In the genomic region with DNA sequence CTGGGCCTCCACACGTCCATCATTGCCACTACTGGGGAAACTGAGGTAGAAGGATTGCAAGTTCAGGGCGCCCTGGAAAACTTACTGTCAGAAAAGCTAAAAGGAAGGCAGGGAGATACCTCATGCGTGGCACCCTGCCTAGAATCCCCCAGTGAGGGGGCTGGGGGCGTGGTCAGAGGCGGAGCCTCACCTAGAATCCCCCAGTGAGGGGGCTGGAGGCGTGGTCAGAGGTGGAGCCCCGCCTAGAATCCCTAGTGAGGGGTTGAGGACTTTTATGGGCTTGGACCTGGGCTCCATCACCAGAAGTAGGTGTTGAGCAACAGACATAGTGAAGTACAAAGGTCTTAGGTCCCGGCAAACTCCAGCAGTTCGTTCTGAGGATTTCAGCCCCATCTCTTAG, we compare ENCODE assay signal across 8 mouse cellular contexts. TPM values are rescaled to one million over a fixed set of nuclear protein-coding genes. Genes with fewer than 3 reads are reported as not detected.
DNase-seq lines count a peak whose midpoint lies in the region; ATAC-seq lines count a peak whose summit lies in the region.
"Had no signal": no experiment of that assay in that cellular context is flagged by ENCODE, and none has a peak within 500 bp of the region (broad histone marks: within the 10 kb centered on the region; RNA-seq: fewer than 3 reads in every experiment).

No protein-coding gene starts in this region.

- no peaks in the 10 kb centered on the region for H3K9me3 ChIP-seq in kidney, embryonic 15.5 days (replicated peaks)
- no peaks in the 10 kb centered on the region for H3K9me3 ChIP-seq in limb, embryonic 10.5 days (replicated peaks)
- H3K9me3 ChIP-seq in stomach, embryonic 16.5 days (replicated peaks; ENCODE audit: control insufficient read depth, low read length) = no peaks in the 10 kb centered on the region
- no peaks in the 10 kb centered on the region for H3K9me3 ChIP-seq in midbrain, embryonic 11.5 days (ENCODE audit: control insufficient read depth, low read length)
- H3K9me3 ChIP-seq: midbrain, embryonic 12.5 days had no signal

- peaks cover 29% of the 10 kb centered on the region for H3K4me1 ChIP-seq in kidney, embryonic 15.5 days
- peaks cover 27% of the 10 kb centered on the region for H3K4me1 ChIP-seq in limb, embryonic 10.5 days
- H3K4me1 ChIP-seq in stomach, embryonic 16.5 days (ENCODE audit: control insufficient read depth, insufficient read depth, low read length) = peaks cover 33% of the 10 kb centered on the region
- H3K4me1 ChIP-seq in midbrain, embryonic 11.5 days (ENCODE audit: control insufficient read depth, insufficient read depth, low read length) = peaks cover 9% of the 10 kb centered on the region

- H3K36me3 ChIP-seq in kidney, embryonic 15.5 days = no peaks in the 10 kb centered on the region
- H3K36me3 ChIP-seq in limb, embryonic 10.5 days = peaks cover 6% of the 10 kb centered on the region
- H3K36me3 ChIP-seq in stomach, embryonic 16.5 days (ENCODE audit: control insufficient read depth, insufficient read depth, low read length) = no peaks in the 10 kb centered on the region
- H3K36me3 ChIP-seq in midbrain, embryonic 11.5 days (ENCODE audit: control insufficient read depth, insufficient read depth, low read length) = no peaks in the 10 kb centered on the region
- H3K36me3 ChIP-seq: midbrain, embryonic 12.5 days had no signal

- 14% methylated on average over 9 of the region's 9 CpGs for WGBS in kidney, embryonic 15.5 days
- WGBS in limb, embryonic 10.5 days = 14% methylated on average over 9 of the region's 9 CpGs
- whole genome bisulfite sequencing in stomach, embryonic 16.5 days = 11% methylated on average over 9 of the region's 9 CpGs
- WGBS in midbrain, embryonic 11.5 days = 7% methylated on average over 9 of the region's 9 CpGs

- 0 out of 2 replicates have a peak, but pooled peaks cover 2% of the 10 kb centered on the region for H3K27me3 ChIP-seq in kidney, embryonic 15.5 days
- H3K27me3 ChIP-seq in limb, embryonic 10.5 days (ENCODE audit: low read depth, poor library complexity, severe bottlenecking) = peaks cover 9% of the 10 kb centered on the region
- no peaks in the 10 kb centered on the region for H3K27me3 ChIP-seq in stomach, embryonic 16.5 days (ENCODE audit: control insufficient read depth, insufficient read depth, low read length)
- H3K27me3 ChIP-seq in midbrain, embryonic 11.5 days (ENCODE audit: control insufficient read depth, insufficient read depth, low read length) = no peaks in the 10 kb centered on the region

- no peak overlapping the region for H3K9ac ChIP-seq in kidney, embryonic 15.5 days
- peak overlapping the region; percentile 60 for H3K9ac ChIP-seq in stomach, embryonic 16.5 days (ENCODE audit: low read length)
- no peak overlapping the region for H3K9ac ChIP-seq in midbrain, embryonic 11.5 days (ENCODE audit: low read length)
- H3K9ac ChIP-seq: midbrain, embryonic 12.5 days had no signal

- peak overlapping the region; percentile 30 for H3K4me2 ChIP-seq in kidney, embryonic 15.5 days
- peak overlapping the region; percentile 47 for H3K4me2 ChIP-seq in stomach, embryonic 16.5 days (ENCODE audit: low read depth, low read length)
- H3K4me2 ChIP-seq in midbrain, embryonic 11.5 days = no peak overlapping the region
- H3K4me2 ChIP-seq: midbrain, embryonic 12.5 days had no signal

- ATAC-seq in kidney, embryonic 15.5 days (replicated peaks; ENCODE audit: low FRiP score) = no peak
- no peak for ATAC-seq in stomach, embryonic 16.5 days (ENCODE audit: insufficient read depth, low FRiP score)
- ATAC-seq in midbrain, embryonic 11.5 days (ENCODE audit: low FRiP score) = no peak

- no peak for DNase-seq in kidney, adult 8-10 months
- DNase-seq in WW6 (ENCODE audit: low read depth, low spot score) = peak; percentile 60
- DNase-seq in limb, embryonic 10.5 days (ENCODE audit: low spot score) = no peak
- DNase-seq in midbrain, embryonic 11.5 days (ENCODE audit: low spot score, missing footprints) = no peak
- DNase-seq in frontal cortex, postnatal 25 days (ENCODE audit: low spot score in 2 of 2) = no peak

- peak overlapping the region; percentile 59 for H3K27ac ChIP-seq in kidney, embryonic 15.5 days
- H3K27ac ChIP-seq in limb, embryonic 10.5 days = 0 out of 2 replicates have a peak overlapping the region, but pooled peaks have one; percentile 27
- H3K27ac ChIP-seq in stomach, embryonic 16.5 days (ENCODE audit: low read length) = peak overlapping the region; percentile 95
- no peak overlapping the region for H3K27ac ChIP-seq in midbrain, embryonic 11.5 days (ENCODE audit: low read depth, low read length)
- H3K27ac ChIP-seq: midbrain, embryonic 12.5 days had no signal

- H3K4me3 ChIP-seq in kidney, embryonic 15.5 days (replicated peaks) = no peak overlapping the region
- peak overlapping the region; percentile 9; the same call in 1 of the 2 replicates for H3K4me3 ChIP-seq in limb, embryonic 10.5 days
- peak overlapping the region; percentile 11; the same call in 1 of the 2 replicates for H3K4me3 ChIP-seq in stomach, embryonic 16.5 days (replicated peaks; ENCODE audit: low read length)
- no peak overlapping the region for H3K4me3 ChIP-seq in midbrain, embryonic 11.5 days (ENCODE audit: low read depth, low read length)
- H3K4me3 ChIP-seq: midbrain, embryonic 12.5 days had no signal

RNA-seq across cellular contexts. Expression of gene Tcf3, which starts 2.8 kb away (rescaled TPM):
- polyA plus RNA-seq in kidney, embryonic 15.5 days (2015; fragmentation: Nextera tagmentation; extraction: Ambion mirVana) = 130 and 138 TPM in 2 replicates
- polyA plus RNA-seq in limb, embryonic 10.5 days (2016; fragmentation: Nextera tagmentation; extraction: Ambion mirVana) = 260 and 283 TPM in 2 replicates
- polyA plus RNA-seq in stomach, embryonic 16.5 days (2015; fragmentation: Nextera tagmentation; extraction: Ambion mirVana) = 46.1 and 57.9 TPM in 2 replicates
- 135 and 154 TPM in 2 replicates for polyA plus RNA-seq in midbrain, embryonic 11.5 days (2014; fragmentation: Nextera tagmentation; extraction: Ambion mirVana)

RNA-seq across cellular contexts. Expression of gene Uqcr11, which starts 29.6 kb away (rescaled TPM):
- polyA plus RNA-seq in kidney, embryonic 15.5 days (2015; fragmentation: Nextera tagmentation; extraction: Ambion mirVana) = 790 and 798 TPM in 2 replicates
- 651 and 677 TPM in 2 replicates for polyA plus RNA-seq in limb, embryonic 10.5 days (2016; fragmentation: Nextera tagmentation; extraction: Ambion mirVana)
- 669 and 707 TPM in 2 replicates for polyA plus RNA-seq in stomach, embryonic 16.5 days (2015; fragmentation: Nextera tagmentation; extraction: Ambion mirVana)
- polyA plus RNA-seq in midbrain, embryonic 11.5 days (2014; fragmentation: Nextera tagmentation; extraction: Ambion mirVana) = 404 and 476 TPM in 2 replicates

RNA-seq across cellular contexts. Expression of gene Mbd3, which starts 36.9 kb away (rescaled TPM):
- polyA plus RNA-seq in kidney, embryonic 15.5 days (2015; fragmentation: Nextera tagmentation; extraction: Ambion mirVana) = 260 and 283 TPM in 2 replicates
- 453 and 469 TPM in 2 replicates for polyA plus RNA-seq in limb, embryonic 10.5 days (2016; fragmentation: Nextera tagmentation; extraction: Ambion mirVana)
- polyA plus RNA-seq in stomach, embryonic 16.5 days (2015; fragmentation: Nextera tagmentation; extraction: Ambion mirVana) = 131 and 139 TPM in 2 replicates
- 222 and 252 TPM in 2 replicates for polyA plus RNA-seq in midbrain, embryonic 11.5 days (2014; fragmentation: Nextera tagmentation; extraction: Ambion mirVana)

RNA-seq across cellular contexts. Expression of gene Mex3d, which starts 48.8 kb away (rescaled TPM):
- 7.1 and 8.4 TPM in 2 replicates for polyA plus RNA-seq in kidney, embryonic 15.5 days (2015; fragmentation: Nextera tagmentation; extraction: Ambion mirVana)
- polyA plus RNA-seq in limb, embryonic 10.5 days (2016; fragmentation: Nextera tagmentation; extraction: Ambion mirVana) = 7.2 and 7.5 TPM in 2 replicates
- polyA plus RNA-seq in stomach, embryonic 16.5 days (2015; fragmentation: Nextera tagmentation; extraction: Ambion mirVana) = 3.0 and 4.1 TPM in 2 replicates
- polyA plus RNA-seq in midbrain, embryonic 11.5 days (2014; fragmentation: Nextera tagmentation; extraction: Ambion mirVana) = 11.8 and 12.4 TPM in 2 replicates

RNA-seq across cellular contexts. Expression of gene Onecut3, which starts 58.4 kb away (rescaled TPM):
- polyA plus RNA-seq in kidney, embryonic 15.5 days (2015; fragmentation: Nextera tagmentation; extraction: Ambion mirVana) = not detected in 2 replicates
- not detected in 2 replicates for polyA plus RNA-seq in limb, embryonic 10.5 days (2016; fragmentation: Nextera tagmentation; extraction: Ambion mirVana)
- polyA plus RNA-seq in stomach, embryonic 16.5 days (2015; fragmentation: Nextera tagmentation; extraction: Ambion mirVana) = 0.06 and 0.08 TPM in 2 replicates
- 2.7 and 2.8 TPM in 2 replicates for polyA plus RNA-seq in midbrain, embryonic 11.5 days (2014; fragmentation: Nextera tagmentation; extraction: Ambion mirVana)

Comparison
In these comparisons a context has a peak if more than half of its experiments do, and no peak if none do; other contexts are left out.
1. H3K4me3 ChIP-seq: peak in limb, embryonic 10.5 days (single experiment) and stomach, embryonic 16.5 days (single experiment); none in kidney, embryonic 15.5 days (single experiment) and midbrain, embryonic 11.5 days (single experiment).